Mouse (Mus musculus) G1E (cell line): ENCODE results near the gene Masp1.

Experiments used
- CTCF ChIP-seq: IDR thresholded peaks from 2 replicates; pipeline ENCODE4 v1.5.1; 2012; ENCODE audit warnings: low read depth, low read length, inconsistent platforms, mixed read lengths
- GATA1 ChIP-seq: IDR thresholded peaks from 2 replicates; pipeline ENCODE4 v1.6.1; 2012; ENCODE audit warnings: borderline replicate concordance, low read length, inconsistent platforms, mixed read lengths
- GATA2 ChIP-seq: IDR thresholded peaks from 2 replicates; pipeline ENCODE4 v1.6.1; 2012; ENCODE audit warnings: low read depth, low read length, inconsistent platforms, borderline replicate concordance
- POLR2AphosphoS5 ChIP-seq: IDR thresholded peaks from 2 replicates; pipeline ENCODE4 v1.6.1; 2012; ENCODE audit warnings: low read depth, low read length, inconsistent platforms; ENCODE audit not compliant: insufficient replicate concordance
- TAL1 ChIP-seq: conservative IDR thresholded peaks from 2 replicates; pipeline ENCODE4 v1.6.1; 2012; ENCODE audit warnings: low read depth, low read length, inconsistent platforms, mixed read lengths

- TF ChIP-seq CTCF (no peak), GATA2 (no peak), TAL1 (no peak), GATA1 (no peak), POLR2AphosphoS5 (no peak)
Observed at GRCm38 (mm10) chr16:23511166-23511935, 9.3 kb downstream of the Masp1 start.
